ENCODE assay signal across 35 mouse cellular contexts in genomic region chr16:34603854-34604253, GRCm38 (mm10). TPM values are rescaled to one million over a fixed set of nuclear protein-coding genes. Genes with fewer than 3 reads are reported as not detected.
A peak's percentile ranks its signal among the peaks of the same experiment; 100 is the strongest.
DNase-seq lines count a peak whose midpoint lies in the region; ATAC-seq and TF ChIP-seq lines count a peak whose summit lies in the region.
"Had no signal": no experiment of that assay in that cellular context is flagged by ENCODE, and none has a peak within 500 bp of the region (broad histone marks: within the 10 kb centered on the region; RNA-seq: fewer than 3 reads in every experiment).

No protein-coding gene starts in this region.

- no peak overlapping the region for H3K27ac ChIP-seq in intestine, postnatal 0 days (ENCODE audit: low read depth, low read length)
- H3K27ac ChIP-seq: embryonic facial prominence, embryonic 10.5 days; embryonic facial prominence, embryonic 13.5 days; forebrain, embryonic 10.5 days; forebrain, embryonic 13.5 days; hindbrain, embryonic 12.5 days; hindbrain, embryonic 15.5 days had no signal

- no peak for TF ChIP-seq CTCF in C2C12 (IDR thresholded peaks at IDR 0.05; ENCODE audit: control insufficient read depth, insufficient read depth, insufficient read length)
- TF ChIP-seq CTCF in intestine, postnatal 0 days (IDR thresholded peaks at IDR 0.05; ENCODE audit: low read depth), result no peak

- no peak for ATAC-seq in intestine, postnatal 0 days
- ATAC-seq: activated CD4-positive, CD25-positive, alpha-beta regulatory T cell, adult 4 months; CD4-positive, CD25-positive, alpha-beta regulatory T cell, adult 4 months; forebrain, embryonic 13.5 days; forebrain, embryonic 16.5 days had no signal

- 72% methylated on average over 6 of the region's 6 CpGs for WGBS in intestine, postnatal 0 days

- no peak overlapping the region for H3ac ChIP-seq in C2C12 (ENCODE audit: control insufficient read depth, insufficient read length, low read depth)

- no peaks in the 10 kb centered on the region for H3K79me3 ChIP-seq in C2C12 (ENCODE audit: low read depth)

- no peaks in the 10 kb centered on the region for H3K9me3 ChIP-seq in intestine, postnatal 0 days (ENCODE audit: control insufficient read depth)
- H3K9me3 ChIP-seq: embryonic facial prominence, embryonic 10.5 days; forebrain, embryonic 10.5 days; forebrain, embryonic 13.5 days; hindbrain, embryonic 12.5 days; hindbrain, embryonic 15.5 days had no signal

- no peak overlapping the region for H3K4me3 ChIP-seq in C2C12 (ENCODE audit: insufficient read depth, poor library complexity, severe bottlenecking)
- no peak overlapping the region for H3K4me3 ChIP-seq in intestine, postnatal 0 days (ENCODE audit: low read depth, low read length)
- H3K4me3 ChIP-seq: embryonic facial prominence, embryonic 10.5 days; embryonic facial prominence, embryonic 13.5 days; forebrain, embryonic 10.5 days; forebrain, embryonic 13.5 days; hindbrain, embryonic 12.5 days; hindbrain, embryonic 15.5 days had no signal

- no peaks in the 10 kb centered on the region for H3K27me3 ChIP-seq in C2C12 (ENCODE audit: control insufficient read depth, insufficient read depth, insufficient read length)
- H3K27me3 ChIP-seq in intestine, postnatal 0 days (replicated peaks; ENCODE audit: control insufficient read depth, insufficient read depth, low read length), result no peaks in the 10 kb centered on the region
- H3K27me3 ChIP-seq: embryonic facial prominence, embryonic 13.5 days; forebrain, embryonic 13.5 days; hindbrain, embryonic 12.5 days; hindbrain, embryonic 15.5 days had no signal

- H3K36me3 ChIP-seq in C2C12 (ENCODE audit: control insufficient read depth, insufficient read depth), result no peaks in the 10 kb centered on the region
- H3K36me3 ChIP-seq in intestine, postnatal 0 days (ENCODE audit: control insufficient read depth, insufficient read depth), result no peaks in the 10 kb centered on the region
- H3K36me3 ChIP-seq: embryonic facial prominence, embryonic 10.5 days; embryonic facial prominence, embryonic 13.5 days; forebrain, embryonic 10.5 days; hindbrain, embryonic 12.5 days; hindbrain, embryonic 15.5 days had no signal

- H3K4me1 ChIP-seq in intestine, postnatal 0 days (replicated peaks; ENCODE audit: control insufficient read depth, insufficient read depth, low read length), result no peaks in the 10 kb centered on the region
- H3K4me1 ChIP-seq: embryonic facial prominence, embryonic 10.5 days; forebrain, embryonic 10.5 days; forebrain, embryonic 13.5 days; hindbrain, embryonic 12.5 days; hindbrain, embryonic 15.5 days had no signal

- peak; percentile 14 to 36 for DNase-seq in adrenal gland, postnatal 36 days
- no peak for DNase-seq in adrenal gland, postnatal 14 days
- peak; percentile 23 for DNase-seq in mesoderm, embryonic 11.5 days (ENCODE audit: low read depth, low spot score)
- DNase-seq in right cerebral cortex, postnatal 4 days, result no peak
- DNase-seq in layer of hippocampus, adult 18-20 months (ENCODE audit: low spot score in 2 of 2), result no peak
- DNase-seq: adrenal gland, postnatal 25 days; B cell, adult 2 months; cerebellum, adult 11 months; cerebellum, adult 2 months; cerebellum, adult 9-11 months; cerebellum, postnatal 25 days; embryo, embryonic 11 days; gastrocnemius, postnatal 10 days; heart, adult 11 months; kidney, adult 11 months had no signal

- H3K4me2 ChIP-seq in intestine, postnatal 0 days (replicated peaks; ENCODE audit: low read depth), result no peak overlapping the region
- H3K4me2 ChIP-seq: embryonic facial prominence, embryonic 13.5 days; forebrain, embryonic 13.5 days; heart, embryonic 11.5 days; hindbrain, embryonic 12.5 days; hindbrain, embryonic 15.5 days had no signal

- no peaks in the 10 kb centered on the region for H3K79me2 ChIP-seq in C2C12 (ENCODE audit: control insufficient read depth, insufficient read depth)

- H3K9ac ChIP-seq in intestine, postnatal 0 days (ENCODE audit: low read depth, low read length), result no peak overlapping the region
- H3K9ac ChIP-seq: embryonic facial prominence, embryonic 13.5 days; forebrain, embryonic 13.5 days; hindbrain, embryonic 12.5 days; hindbrain, embryonic 15.5 days had no signal

TF ChIP-seq in C2C12, 6 proteins besides CTCF, POLR2A, EP300 and RAD21:
- peak; percentile 76 for TF ChIP-seq FOSL1 (IDR thresholded peaks at IDR 0.05; ENCODE audit: insufficient read depth, low read length, poor library complexity, severe bottlenecking)
- TF ChIP-seq CEBPB (IDR thresholded peaks at IDR 0.05; ENCODE audit: low read depth), result no peak
- TF ChIP-seq MAX (IDR thresholded peaks at IDR 0.05), result peak; percentile 56
- TF ChIP-seq USF1 (IDR thresholded peaks at IDR 0.05; ENCODE audit: low read depth), result no peak
- peak; percentile 45 for TF ChIP-seq MYOD1 (IDR thresholded peaks at IDR 0.05; ENCODE audit: control insufficient read depth, insufficient read length, low read depth)
- TF ChIP-seq MYOG (IDR thresholded peaks at IDR 0.05; ENCODE audit: control insufficient read depth, extremely low read depth, insufficient read length), result no peak

RNA-seq across cellular contexts. Expression of gene Kalrn, which starts 30.5 kb away (rescaled TPM):
- 10 to 100 TPM in 1 of 2 experiments, 1 to 10 TPM in 1; 6.1 to 17.5 TPM for total RNA-seq in adrenal gland, postnatal 36 days (2021)
- 12.9 and 20.7 TPM in 2 replicates for total RNA-seq in adrenal gland, postnatal 14 days (2021)
- polyA plus RNA-seq in C2C12 (2012; fragmentation: generic; extraction: Trizol), result 8.6 TPM
- total RNA-seq in layer of hippocampus, adult 18-20 months (2021), result 100 to 1,000 TPM; 468 to 527 TPM
- 7.5 and 8.0 TPM in 2 replicates for polyA plus RNA-seq in intestine, postnatal 0 days (2015; fragmentation: Nextera tagmentation; extraction: Ambion mirVana)

RNA-seq across cellular contexts. Expression of gene Ropn1, which starts 45.9 kb away (rescaled TPM):
- total RNA-seq in adrenal gland, postnatal 36 days (2021), result not detected
- total RNA-seq in adrenal gland, postnatal 14 days (2021), result not detected in 2 replicates
- not detected for polyA plus RNA-seq in C2C12 (2012; fragmentation: generic; extraction: Trizol)
- not detected for total RNA-seq in layer of hippocampus, adult 18-20 months (2021)
- polyA plus RNA-seq in intestine, postnatal 0 days (2015; fragmentation: Nextera tagmentation; extraction: Ambion mirVana), result not detected in 2 replicates
- total RNA-seq: adrenal gland, postnatal 25 days; common myeloid progenitor, adult 5-6 weeks; ES-E14; gastrocnemius, adult 18-20 months; gastrocnemius, postnatal 10 days; gastrocnemius, postnatal 4 days; heart, adult 8-10 months; heart, postnatal 25 days; hematopoietic stem cell, adult 5-6 weeks had no signal
- polyA plus RNA-seq: activated CD4-positive, CD25-positive, alpha-beta regulatory T cell, adult 4 months; CD4-positive, CD25-positive, alpha-beta regulatory T cell, adult 4 months; embryonic facial prominence, embryonic 10.5 days; embryonic facial prominence, embryonic 13.5 days; forebrain, embryonic 10.5 days; forebrain, embryonic 13.5 days; forebrain, embryonic 16.5 days; hindbrain, embryonic 12.5 days; hindbrain, embryonic 15.5 days; intestine, embryonic 14.5 days had no signal

Comparison
In these comparisons a context has a peak if more than half of its experiments do, and no peak if none do; other contexts are left out.
1. DNase-seq: peak in adrenal gland, postnatal 36 days (2 of 2) and mesoderm, embryonic 11.5 days (single experiment); none in adrenal gland, postnatal 14 days (single experiment), right cerebral cortex, postnatal 4 days (single experiment) and layer of hippocampus, adult 18-20 months (0 of 2).
2. RNA of gene Kalrn, which starts 30.5 kb away (total RNA-seq): 468 to 527 TPM in layer of hippocampus, adult 18-20 months; 6.1 to 17.5 TPM in adrenal gland, postnatal 36 days and 12.9 to 20.7 TPM in adrenal gland, postnatal 14 days; every median in the first group is over 10 times any median in the second.